Mouse (Mus musculus): ENCODE data around the gene Guca1b.

Guca1b gene

GRCm38 (mm10) chr17:47385145-47385544 lies at the start of gene Guca1b:
Guca1b (plus strand) TSS chr17:47385393.
- peak; percentile 55 for DNase-seq (ENCODE audit: low spot score)

- DNase-seq (ENCODE audit: low spot score), result no peak
Measured at GRCm38 (mm10) chr17:47343121-47343520, 42.1 kb upstream of the Guca1b start.

GRCm38 (mm10) chr17:47349721-47350319 lies 35.4 kb upstream of the Guca1b start:
- peak; percentile 24 for DNase-seq (ENCODE audit: low spot score)

- peak; percentile 60 for DNase-seq (ENCODE audit: low spot score)
Measured at GRCm38 (mm10) chr17:47359964-47360363, 25.2 kb upstream of the Guca1b start.

GRCm38 (mm10) chr17:47361343-47361742 lies 23.9 kb upstream of the Guca1b start:
- no peak for DNase-seq (ENCODE audit: low spot score)

- DNase-seq (ENCODE audit: low spot score), result peak; percentile 97
Measured at GRCm38 (mm10) chr17:47368401-47369086, 16.6 kb upstream of the Guca1b start, which contains the start of gene Mrps10. Mrps10 (plus strand) TSS chr17:47368887.

GRCm38 (mm10) chr17:47369087-47369443 lies 16.1 kb upstream of the Guca1b start:
- no peak for DNase-seq (ENCODE audit: low spot score)

GRCm38 (mm10) chr17:47371451-47371850 lies 13.7 kb upstream of the Guca1b start:
- peak; percentile 88 for DNase-seq (ENCODE audit: low spot score)

GRCm38 (mm10) chr17:47373991-47374390 lies 11.2 kb upstream of the Guca1b start:
- no peak for DNase-seq (ENCODE audit: low spot score)

- DNase-seq (ENCODE audit: low spot score), result no peak
Measured at GRCm38 (mm10) chr17:47376779-47377280, 8.4 kb upstream of the Guca1b start.

GRCm38 (mm10) chr17:47378133-47378532 lies 7.1 kb upstream of the Guca1b start:
- DNase-seq (ENCODE audit: low spot score), result no peak

GRCm38 (mm10) chr17:47381917-47382316 lies 3.3 kb upstream of the Guca1b start:
- DNase-seq (ENCODE audit: low spot score), result no peak

GRCm38 (mm10) chr17:47383266-47383665 lies 1.9 kb upstream of the Guca1b start:
- no peak for DNase-seq (ENCODE audit: low spot score)

- no peak for DNase-seq (ENCODE audit: low spot score)
Measured at GRCm38 (mm10) chr17:47384064-47384463, 1.1 kb upstream of the Guca1b start.

GRCm38 (mm10) chr17:47386649-47387048 lies 1.5 kb downstream of the Guca1b start:
- DNase-seq (ENCODE audit: low spot score), result peak; percentile 63

GRCm38 (mm10) chr17:47394223-47394869 lies 9.2 kb downstream of the Guca1b start:
- peak; percentile 21 for DNase-seq (ENCODE audit: low spot score)

- peak; percentile 55 for DNase-seq (ENCODE audit: low spot score)
Measured at GRCm38 (mm10) chr17:47395376-47395913, 10.3 kb downstream of the Guca1b start.

GRCm38 (mm10) chr17:47399091-47399490 lies 13.9 kb downstream of the Guca1b start:
- no peak for DNase-seq (ENCODE audit: low spot score)

GRCm38 (mm10) chr17:47400451-47400850 lies 15.3 kb downstream of the Guca1b start, which contains the start of gene Guca1a:
Guca1a (minus strand) TSS chr17:47400584.
- peak; percentile 21 for DNase-seq (ENCODE audit: low spot score)

- no peak for DNase-seq (ENCODE audit: low spot score)
Measured at GRCm38 (mm10) chr17:47407717-47408557, 22.7 kb downstream of the Guca1b start.

GRCm38 (mm10) chr17:47408558-47408898 lies 23.3 kb downstream of the Guca1b start:
- DNase-seq (ENCODE audit: low spot score), result peak; percentile 87

All from retina, embryonic 14.5 days (tissue).